Mouse (Mus musculus) gastrocnemius, postnatal 36 days (tissue): ENCODE data around the gene Lcn4. TPM values are rescaled to one million over a fixed set of nuclear protein-coding genes. Genes with fewer than 3 reads are reported as not detected.
"Not testable (repeated sequence)": the region's sequence is repeated elsewhere in the genome, so short reads cannot be mapped to it uniquely, and the experiment has no call there.

ENCODE experiments used
- DNase-seq, 2 experiments: peaks; one replicate each; pipeline ENCODE4 v3.0.0; 2022
- intact Hi-C: fragments of 180-260 bp; cut with DNase I; formaldehyde crosslinking; loops from one replicate; pipeline ENCODE4 v1.15.1; 2025
- long read RNA-seq, 2 experiments: library from polyadenylated mRNA; stranded (forward); transcript quantifications; one replicate each; pipeline ENCODE4 v2.0.0; 2021
- total RNA-seq, 2 experiments: library from RNA; stranded (reverse); gene quantifications; 2 replicates each; pipeline ENCODE4 v1.2.3; 2021

The Lcn4 gene
- total RNA-seq: not detected
- long read RNA-seq, experiment 1: 0 reads
- long read RNA-seq, experiment 2: 0 reads

GRCm38 (mm10) chr2:26671182-26671581, at the start of gene Lcn4:
Gene Lcn4, minus strand, starts transcription at chr2:26671282.
- no peak for DNase-seq
- intact Hi-C loops: no loop called here

- no peak for DNase-seq
- intact Hi-C loops: no loop called here
Measured at GRCm38 (mm10) chr2:26686171-26686675, 15.1 kb upstream of the Lcn4 start.

DNA sequence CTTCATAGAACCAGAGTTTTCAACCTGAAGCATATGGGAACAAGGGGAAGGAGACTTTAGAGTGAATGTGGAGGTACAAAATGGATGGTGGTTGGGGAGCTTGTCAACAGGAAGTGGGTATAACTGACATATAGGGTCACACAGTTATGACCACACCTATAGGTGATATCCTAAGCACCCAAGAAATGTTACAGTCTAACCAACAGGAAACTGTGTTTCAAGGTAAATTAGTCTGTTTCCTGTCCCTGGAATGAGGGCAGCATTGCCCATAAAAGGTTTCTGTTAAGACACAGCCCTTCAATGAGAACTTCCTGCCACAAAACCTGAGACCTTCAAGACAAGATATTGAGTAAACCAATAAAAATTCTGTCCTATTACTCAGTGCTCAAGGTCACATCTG, 2.3 kb downstream of the Lcn4 start:
- no peak for DNase-seq
- intact Hi-C loops: no loop called here

DNA sequence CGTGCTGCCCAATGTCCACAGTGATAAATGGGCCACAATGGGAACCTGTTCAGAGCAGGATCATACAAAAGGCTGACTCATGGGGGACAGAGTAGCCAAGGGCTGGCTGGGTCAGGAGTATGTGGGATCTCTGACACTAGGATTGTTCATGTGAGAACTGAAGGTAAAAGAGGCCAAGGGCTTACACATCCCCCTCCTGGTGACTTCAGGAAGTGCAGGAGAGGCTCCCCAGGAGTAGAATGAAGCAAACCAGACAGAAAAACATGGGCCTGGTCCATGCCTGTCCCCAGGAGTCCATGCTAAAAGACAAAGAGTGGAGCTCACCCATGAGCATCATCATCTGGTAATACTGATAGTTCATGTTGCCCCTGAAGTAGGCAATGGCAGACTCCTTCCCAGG, 7.5 kb downstream of the Lcn4 start:
- intact Hi-C loops: not testable (repeated sequence)
- DNase-seq: peak; percentile 39 to 45

DNA sequence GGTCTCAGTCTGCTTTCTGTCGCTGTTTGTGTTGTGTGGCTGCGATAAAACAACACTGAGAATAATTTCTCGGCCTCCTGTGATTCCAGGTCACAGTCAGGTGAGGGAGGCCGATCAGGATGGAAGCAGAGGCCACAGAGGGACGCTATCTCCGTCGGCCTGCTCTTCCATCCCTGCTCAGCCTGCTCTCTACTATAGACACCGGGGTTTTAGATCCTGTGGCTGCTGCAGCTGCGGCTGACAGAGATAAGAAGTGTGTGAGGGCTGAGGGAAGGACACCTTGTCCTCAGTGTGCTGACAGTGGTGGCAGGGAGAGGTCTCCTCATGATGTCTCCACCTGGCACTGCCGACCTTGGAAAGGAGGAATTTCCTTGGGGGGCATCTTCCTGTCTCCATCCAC, 8.0 kb downstream of the Lcn4 start:
- DNase-seq: no peak
- intact Hi-C loops: no loop called here

DNA sequence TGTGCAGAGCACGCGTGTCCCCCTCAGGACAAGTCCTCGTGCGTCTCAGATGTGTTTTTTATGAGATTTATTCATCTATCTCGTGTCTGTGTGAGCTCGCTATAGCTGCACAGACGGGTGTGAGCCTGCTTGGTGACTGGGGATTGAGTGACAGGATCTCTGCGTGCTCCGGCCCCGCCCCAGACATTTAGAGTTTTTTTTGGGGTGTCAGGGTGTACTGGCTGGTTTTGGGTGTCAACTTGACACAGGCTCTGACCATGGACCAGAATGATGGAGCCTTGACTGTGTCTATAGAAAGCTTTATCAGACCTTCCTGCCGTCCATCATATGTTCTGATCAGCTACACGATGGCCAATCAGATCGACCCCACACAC, 8.6 kb downstream of the Lcn4 start:
- intact Hi-C loops: no loop called here
- no peak for DNase-seq

DNA sequence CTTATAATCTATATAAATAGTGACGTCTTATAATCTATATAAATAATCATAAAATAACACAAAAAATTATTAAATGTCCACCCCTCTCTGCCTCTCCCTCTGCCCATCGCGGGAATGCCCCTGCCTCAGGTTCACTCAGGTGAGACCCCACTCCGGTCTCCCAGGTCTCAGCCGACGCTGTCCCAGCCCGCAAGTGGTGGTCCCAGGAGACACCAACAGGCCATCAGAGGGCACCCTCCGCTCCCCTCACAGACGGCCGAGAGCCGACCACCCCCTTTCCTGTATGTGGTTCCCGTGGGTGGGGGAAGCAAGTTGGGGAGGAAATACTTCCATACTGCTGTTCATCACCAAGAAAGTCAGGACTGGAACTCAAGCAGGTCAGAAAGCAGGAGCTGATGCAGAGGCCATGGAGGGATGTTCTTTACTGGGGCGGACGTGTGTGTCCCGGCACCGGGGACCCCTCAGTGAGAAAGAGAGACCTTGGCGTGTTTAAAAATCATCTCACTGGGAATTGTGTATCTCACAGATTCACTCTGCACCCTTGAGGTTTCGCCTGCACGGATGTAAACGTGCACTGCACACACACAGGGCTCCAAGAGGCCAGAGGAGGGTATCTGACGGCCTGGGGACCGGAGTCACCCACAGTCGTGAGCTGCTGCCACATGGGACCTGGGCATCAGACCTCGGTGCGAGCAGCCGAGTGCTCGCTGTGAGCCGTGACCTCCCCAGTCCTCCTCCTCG, 9.1 kb downstream of the Lcn4 start:
- intact Hi-C loops: no loop called here
- no peak for DNase-seq

GRCm38 (mm10) chr2:26661143-26661752, 9.8 kb downstream of the Lcn4 start:
- no peak for DNase-seq
- intact Hi-C loops: no loop called here

DNA sequence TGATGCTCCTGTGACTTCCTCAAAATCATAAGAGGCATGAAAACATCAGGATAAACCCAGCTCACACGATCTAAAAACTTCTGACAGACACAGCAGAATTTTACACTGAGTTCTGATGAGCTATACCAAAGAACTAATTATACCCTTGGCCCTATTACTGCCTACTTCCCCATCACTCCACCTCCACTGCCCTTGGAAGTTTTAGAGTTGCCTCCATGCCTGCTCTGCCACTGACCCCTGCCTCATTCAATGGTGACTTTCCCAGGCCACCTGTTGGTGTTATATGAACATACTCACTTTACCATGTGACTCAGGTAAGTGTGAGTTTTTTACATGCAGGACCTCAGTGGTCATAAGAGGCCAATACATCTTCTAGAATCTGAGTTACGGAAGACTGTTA, 13.7 kb downstream of the Lcn4 start:
- intact Hi-C loops: no loop called here
- DNase-seq: no peak

- intact Hi-C loops: no loop called here
Measured at GRCm38 (mm10) chr2:26654687-26655086, 16.4 kb downstream of the Lcn4 start.

DNA sequence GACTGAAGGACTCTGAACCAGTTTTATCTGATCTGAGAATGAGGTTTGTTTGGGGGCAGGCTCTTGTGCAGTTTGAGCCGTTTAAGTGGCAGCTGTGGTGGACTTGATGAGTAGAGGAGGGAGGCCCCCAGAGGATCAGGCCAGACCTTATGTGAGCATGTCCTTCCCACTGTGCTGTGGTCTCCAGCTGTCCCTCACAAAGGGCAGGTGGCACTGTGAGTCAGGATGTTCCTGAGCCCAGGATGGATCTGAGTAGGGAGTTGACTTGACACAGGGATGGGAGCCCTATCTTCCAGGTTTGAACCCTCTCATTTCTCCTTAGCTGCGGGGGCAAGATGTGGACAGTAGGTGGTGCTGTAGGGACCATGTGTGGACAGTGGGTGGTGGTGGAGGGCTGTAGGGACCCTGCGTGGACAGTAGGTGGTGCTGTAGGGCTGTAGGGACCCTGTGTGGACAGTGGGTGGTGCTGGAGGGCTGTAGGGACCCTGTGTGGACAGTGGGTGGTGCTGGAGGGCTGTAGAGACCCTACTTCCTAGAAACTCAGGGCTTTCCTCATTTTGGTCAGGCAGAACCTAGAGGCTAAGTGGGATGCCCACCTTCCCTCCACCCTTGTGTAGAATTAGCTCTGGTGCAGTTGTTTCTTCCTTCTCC, 24.3 kb downstream of the Lcn4 start:
- DNase-seq: peak; percentile 51 to 64
- intact Hi-C loops: loop anchor here (1.0 to 10.0 kb wide), 3 partner anchors 19 to 388 kb away; partner anchors contain the start of gene Surf6

More at GRCm38 (mm10) chr2:26654687-26655086, 16.4 kb downstream of the Lcn4 start:
- no peak for DNase-seq

DNA sequence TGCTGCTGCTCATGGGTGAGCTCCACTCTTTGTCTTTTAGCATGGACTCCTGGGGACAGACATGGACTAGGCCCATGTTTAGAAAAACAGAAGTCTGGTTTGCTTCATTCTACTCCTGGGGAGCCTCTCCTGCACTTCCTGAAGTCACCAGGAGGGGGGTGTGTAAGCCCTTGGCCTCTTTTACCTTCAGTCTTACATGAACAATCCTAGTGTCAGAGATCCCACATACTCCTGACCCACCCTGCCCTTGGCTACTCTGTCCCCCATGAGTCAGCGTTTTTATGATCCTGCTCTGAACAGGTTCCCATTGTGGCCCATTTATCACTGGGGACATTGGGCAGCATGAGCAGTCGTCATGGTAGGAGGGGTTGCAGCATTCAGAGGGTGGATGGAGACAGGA, 27.1 kb downstream of the Lcn4 start:
- intact Hi-C loops: loop anchor here (10.0 kb wide), 2 partner anchors 261 to 391 kb away; partner anchors contain the start of gene Surf6
- no peak for DNase-seq

- intact Hi-C loops: loop anchor here (10.0 kb wide), 2 partner anchors 264 to 394 kb away; partner anchors contain the start of gene Surf6
- DNase-seq: no peak
Measured at GRCm38 (mm10) chr2:26641006-26641647, 30.0 kb downstream of the Lcn4 start.

- peak; percentile 94 to 97 for DNase-seq
- intact Hi-C loops: loop anchor here (5.0 to 10.0 kb wide), 3 partner anchors 43 to 395 kb away; partner anchors contain the start of gene Surf6
Measured at GRCm38 (mm10) chr2:26639838-26640830, 30.9 kb downstream of the Lcn4 start.

DNA sequence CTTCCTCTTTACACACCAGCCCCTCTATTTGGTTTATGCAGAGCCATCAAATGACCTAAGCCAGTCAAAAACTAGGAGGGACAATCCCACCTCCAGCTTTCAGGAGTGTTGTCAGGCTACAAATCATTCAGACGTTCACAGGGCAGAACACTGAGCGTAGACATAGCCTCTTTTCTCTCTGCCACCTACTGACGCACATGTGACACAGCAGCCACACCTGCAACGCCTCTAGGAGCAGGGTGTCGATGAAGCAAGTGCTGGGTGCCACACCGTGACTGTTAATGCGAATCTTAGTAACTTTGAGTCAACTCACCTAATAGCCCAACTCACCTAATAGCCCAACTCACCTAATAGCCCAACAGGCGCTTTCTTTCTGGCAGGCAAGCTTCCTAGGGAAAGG, 32.0 kb downstream of the Lcn4 start:
- no peak for DNase-seq
- intact Hi-C loops: loop anchor here (5.0 kb wide), 1 partner anchor 42 kb away; no protein-coding TSS in a partner anchor

- intact Hi-C loops: loop anchor here (5.0 kb wide), 1 partner anchor 41 kb away; no protein-coding TSS in a partner anchor
- DNase-seq: no peak
Measured at GRCm38 (mm10) chr2:26638572-26638971, 32.5 kb downstream of the Lcn4 start.

DNA sequence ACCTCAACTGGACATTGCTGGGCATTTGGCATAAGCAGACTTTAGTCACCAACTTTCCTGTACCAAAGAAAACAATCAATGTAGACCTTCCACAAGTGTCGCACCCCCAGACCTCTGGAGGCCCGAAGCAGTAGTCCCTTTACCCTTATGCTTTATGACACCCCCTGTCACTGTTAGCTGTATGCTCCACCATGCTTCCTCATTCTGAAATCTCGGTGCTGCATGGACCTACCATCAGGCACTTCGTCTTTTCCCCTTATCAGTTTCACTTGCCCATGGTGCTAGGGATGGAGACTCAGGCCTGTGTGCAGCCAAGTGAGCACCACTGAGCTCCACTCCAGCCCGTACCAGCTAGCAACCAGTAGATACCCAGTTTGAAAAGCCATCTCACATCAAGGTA, 33.0 kb downstream of the Lcn4 start:
- DNase-seq: no peak
- intact Hi-C loops: loop anchor here (5.0 kb wide), 1 partner anchor 41 kb away; no protein-coding TSS in a partner anchor

DNA sequence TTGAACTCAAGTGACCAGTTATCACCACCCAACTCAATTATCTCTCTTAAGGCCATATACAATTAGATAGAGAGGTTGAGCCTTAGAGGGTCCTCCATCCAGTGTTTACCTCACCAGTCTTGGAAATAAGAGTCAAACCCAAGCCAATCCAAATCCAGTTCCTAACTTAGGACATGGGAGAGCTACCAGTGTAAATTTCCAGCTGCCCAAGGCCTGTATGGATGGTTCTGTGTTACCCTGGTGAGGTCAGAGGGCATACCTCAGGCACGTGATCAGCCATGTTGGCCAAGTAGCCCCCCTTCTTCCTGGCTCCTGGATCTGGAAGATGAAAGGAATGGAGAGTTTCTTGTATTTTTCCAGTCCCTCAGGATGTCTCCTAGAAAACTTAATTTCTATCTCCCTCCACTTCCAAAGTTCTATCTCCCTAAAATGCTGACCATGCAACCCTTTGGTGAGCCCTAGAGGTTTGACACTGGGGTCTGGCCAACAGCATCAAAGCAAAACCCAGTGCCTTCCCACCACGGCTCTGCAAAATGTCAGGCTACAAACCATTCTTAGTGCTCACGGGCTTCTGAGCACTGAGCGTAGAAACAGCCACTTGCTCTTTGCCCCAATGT, 33.7 kb downstream of the Lcn4 start:
- no peak for DNase-seq
- intact Hi-C loops: loop anchor here (5.0 kb wide), 1 partner anchor 40 kb away; no protein-coding TSS in a partner anchor

DNA sequence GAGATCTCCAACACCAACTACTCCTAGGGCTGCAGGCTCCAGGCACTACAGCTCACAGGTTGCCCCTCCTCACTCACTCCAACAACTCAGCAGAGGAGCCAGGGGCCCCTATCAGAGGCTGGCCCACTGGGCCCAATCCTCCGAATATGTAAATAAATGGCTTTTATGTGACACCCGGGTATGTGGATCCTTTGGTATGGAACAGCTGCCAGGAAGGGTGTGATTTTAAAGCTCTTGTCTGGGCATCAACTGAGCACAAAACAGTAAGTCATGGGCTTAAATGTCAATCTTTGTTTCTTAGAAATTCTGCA, 34.8 kb downstream of the Lcn4 start:
- intact Hi-C loops: loop anchor here (5.0 kb wide), 1 partner anchor 39 kb away; no protein-coding TSS in a partner anchor
- no peak for DNase-seq
